Mouse (Mus musculus): ENCODE measurements at regions not wholly inside any gene's neighbourhood (a gene's known extent, or its start where the extent isn't known, plus 50 kb on each side); places are given as distances from the start of the nearest gene placed in this dataset.

DNA sequence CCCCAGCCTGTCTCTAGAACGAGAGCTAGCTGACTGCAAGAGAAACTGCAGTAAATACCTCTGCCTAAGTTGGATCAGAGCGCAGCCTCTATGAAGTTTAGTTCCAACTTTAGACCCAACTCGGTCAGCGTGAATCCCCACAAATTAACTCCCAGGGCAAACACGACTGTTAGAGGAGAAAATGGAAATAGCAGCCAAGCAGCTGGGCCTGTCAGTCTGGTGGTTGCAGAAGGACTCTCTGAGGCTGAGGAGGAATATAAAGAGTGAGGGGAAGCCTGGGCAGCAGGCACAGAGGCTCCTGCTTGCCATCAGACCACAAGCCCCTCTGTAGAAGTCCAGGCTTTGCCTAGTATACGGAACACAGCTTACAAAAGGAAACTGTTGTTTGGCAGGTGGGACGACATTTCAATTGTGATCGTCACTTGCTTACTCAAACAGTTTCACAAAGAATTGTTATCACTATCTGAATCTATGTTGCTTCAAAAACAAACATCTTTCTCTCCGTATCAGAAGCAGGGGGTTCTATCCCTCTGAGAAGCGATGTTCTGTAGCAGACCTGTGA, 135.0 kb downstream of the Lmo4 start:
- no peak for DNase-seq

DNA sequence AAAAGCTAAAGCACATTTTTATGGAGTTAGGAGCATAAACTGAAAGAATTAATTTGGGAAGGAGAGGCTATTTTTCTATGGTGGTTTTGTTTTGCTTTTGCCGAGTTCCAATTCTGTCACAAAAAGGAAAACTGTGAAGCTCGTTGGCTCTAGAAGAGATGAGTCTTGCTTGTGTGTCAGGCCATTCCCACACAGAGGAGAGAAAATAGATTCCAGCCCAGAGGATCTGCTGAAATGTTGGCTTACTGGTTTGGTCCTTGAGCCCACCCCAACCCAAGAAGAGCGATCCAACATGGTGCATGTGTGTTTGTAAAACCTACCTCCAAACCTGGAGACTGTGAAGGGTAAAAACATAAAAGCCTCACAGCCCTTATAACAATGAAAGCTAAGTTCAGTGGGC, 138.0 kb downstream of the Lmo4 start:
- no peak for DNase-seq

DNA sequence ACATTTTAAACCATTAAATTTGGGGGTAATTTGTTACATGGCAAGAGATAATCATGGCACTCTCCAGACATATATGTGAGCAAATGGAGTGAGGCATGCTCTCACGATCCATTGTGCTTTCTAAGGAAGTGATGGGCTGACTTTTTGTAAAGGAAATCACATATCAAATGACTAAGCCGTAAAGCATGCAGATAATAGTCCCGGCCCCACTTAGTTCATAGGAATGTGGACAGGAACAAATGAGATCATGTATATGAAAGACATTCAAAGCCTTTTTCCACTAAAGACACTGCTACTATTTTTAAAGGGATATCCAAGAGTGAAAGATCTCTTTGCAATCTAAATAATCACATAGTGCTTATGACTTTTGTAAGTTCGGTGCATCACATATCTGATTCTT, 146.9 kb downstream of the Lmo4 start:
- DNase-seq, result no peak

DNA sequence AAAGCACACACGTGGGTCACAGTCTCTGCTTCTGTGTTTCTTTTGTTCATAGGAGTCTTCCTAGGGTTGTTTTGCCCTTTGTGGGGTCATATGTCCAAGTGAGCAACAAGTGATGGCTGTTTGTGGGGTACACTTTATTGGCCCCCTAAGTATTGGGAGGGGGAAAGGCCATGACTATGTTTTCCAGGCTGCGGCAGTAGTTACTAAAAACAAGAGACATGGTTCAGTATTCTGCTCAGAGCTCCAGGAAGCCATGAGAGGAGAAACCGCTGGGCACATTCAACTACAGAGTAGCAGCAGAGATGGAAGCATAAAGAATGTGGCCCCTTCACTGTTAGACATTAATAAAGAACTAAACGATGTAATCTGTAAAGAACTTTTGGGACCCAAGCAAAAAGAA, 154.7 kb downstream of the Lmo4 start:
- DNase-seq, result no peak

- DNase-seq, result no peak
Measured at GRCm38 (mm10) chr3:144049270-144049669, 155.8 kb downstream of the Lmo4 start.

GRCm38 (mm10) chr3:144044366-144044765, 160.7 kb downstream of the Lmo4 start:
- DNase-seq, result no peak

DNA sequence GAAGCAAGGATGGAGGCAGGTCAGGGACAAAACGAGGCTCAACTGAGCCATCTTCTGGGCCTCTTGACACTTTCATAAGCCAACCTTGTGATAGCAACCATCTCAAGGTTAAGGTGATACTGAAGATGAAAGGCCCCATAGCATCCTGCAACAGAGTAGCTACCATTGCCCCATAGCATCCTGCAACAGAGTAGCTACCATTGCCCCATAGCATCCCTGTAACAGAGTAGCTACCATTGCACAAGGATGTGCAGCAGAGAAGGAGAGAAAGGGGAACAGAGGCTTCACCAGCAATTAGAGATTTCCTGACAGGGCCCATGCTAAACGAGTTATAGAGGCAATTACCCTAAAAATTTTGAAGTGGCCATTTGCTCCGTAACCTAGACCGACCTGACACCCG, 163.2 kb downstream of the Lmo4 start:
- DNase-seq, result no peak

- DNase-seq, result no peak
Measured at GRCm38 (mm10) chr3:144039498-144039897, 165.5 kb downstream of the Lmo4 start.

DNA sequence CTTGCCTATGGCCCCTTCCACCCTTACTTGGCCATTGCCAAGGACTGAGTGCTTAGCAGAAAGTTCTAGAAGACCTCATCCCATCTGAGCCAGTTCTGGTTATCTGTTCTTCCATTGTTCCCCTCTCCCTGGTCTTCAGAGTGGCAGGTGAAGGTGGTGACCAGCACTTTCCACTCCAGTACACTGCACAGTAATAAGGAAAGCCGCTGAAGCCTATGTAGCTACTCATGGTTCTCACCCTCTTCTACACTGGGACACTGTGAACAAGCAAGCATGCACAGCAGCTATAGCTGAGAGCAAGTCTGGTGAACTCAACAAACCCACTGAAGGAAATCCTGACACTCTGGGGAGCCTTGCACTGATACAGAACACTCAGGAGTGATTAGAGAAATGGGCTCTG, 175.4 kb downstream of the Lmo4 start:
- DNase-seq, result no peak

DNA sequence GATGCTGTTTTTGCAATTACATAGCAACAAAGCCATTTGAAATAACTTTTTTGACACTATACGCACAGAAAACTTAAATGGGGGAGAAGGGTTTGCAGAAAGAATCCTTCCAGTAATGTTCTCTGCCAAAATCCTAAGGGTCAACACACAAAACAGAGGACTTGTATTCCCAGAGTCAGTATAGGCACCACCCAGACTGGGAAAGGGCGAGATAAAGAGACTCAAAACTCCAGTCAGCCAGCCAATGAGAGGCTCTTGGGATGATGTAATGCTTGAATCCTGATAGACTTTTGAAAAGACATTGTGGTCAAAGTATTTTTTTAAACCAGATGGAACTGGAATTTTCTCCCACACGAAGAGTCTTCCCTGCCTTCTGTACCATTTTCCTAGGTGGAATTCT, 175.9 kb downstream of the Lmo4 start:
- DNase-seq, result no peak

DNA sequence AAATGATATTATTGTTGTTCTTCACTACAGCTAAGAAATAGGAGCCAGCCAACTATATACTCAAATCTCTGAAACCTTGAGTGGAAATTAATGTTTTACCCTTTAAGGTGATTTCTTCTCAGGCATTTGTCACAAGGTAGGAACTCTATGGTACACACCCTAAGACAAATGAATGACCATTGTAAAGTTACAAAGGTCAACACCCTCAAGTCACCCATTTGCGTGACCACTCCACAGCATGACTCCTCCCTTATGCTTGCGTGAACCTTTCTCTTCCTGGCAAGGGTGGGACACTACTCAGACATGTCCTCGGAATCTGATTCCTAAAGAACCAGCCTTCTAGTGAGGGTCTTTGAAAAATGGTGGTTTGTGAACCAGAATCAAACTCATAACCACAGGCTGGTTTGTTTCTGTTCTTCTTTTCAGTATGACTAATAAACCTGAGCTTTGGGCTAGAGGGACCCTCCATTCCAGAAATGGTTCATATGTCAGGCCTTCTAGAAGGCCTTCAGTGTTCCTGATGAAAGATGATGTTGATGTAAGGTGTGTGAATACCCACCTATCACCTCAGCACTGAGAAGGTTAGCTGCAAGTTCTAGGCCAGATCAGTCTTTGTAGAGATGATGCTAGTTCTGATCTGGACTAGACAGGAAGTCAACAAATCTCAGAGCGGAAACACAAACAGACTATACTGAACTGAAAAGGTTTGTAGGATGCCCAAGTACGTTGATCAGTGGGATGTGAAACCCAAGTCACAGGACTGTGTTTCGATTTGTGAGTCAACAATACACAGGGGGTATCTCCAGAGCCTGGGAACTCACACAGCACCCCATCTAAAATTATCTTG, 177.7 kb downstream of the Lmo4 start:
- DNase-seq, result no peak

- no peak for DNase-seq
Measured at GRCm38 (mm10) chr3:144025451-144026125, 179.4 kb downstream of the Lmo4 start.

GRCm38 (mm10) chr3:144024216-144024615, 180.8 kb downstream of the Lmo4 start:
- no peak for DNase-seq

- DNase-seq, result no peak
Measured at GRCm38 (mm10) chr3:144023058-144023457, 182.0 kb downstream of the Lmo4 start.

GRCm38 (mm10) chr3:144021969-144022368, 183.1 kb downstream of the Lmo4 start:
- DNase-seq, result no peak

DNA sequence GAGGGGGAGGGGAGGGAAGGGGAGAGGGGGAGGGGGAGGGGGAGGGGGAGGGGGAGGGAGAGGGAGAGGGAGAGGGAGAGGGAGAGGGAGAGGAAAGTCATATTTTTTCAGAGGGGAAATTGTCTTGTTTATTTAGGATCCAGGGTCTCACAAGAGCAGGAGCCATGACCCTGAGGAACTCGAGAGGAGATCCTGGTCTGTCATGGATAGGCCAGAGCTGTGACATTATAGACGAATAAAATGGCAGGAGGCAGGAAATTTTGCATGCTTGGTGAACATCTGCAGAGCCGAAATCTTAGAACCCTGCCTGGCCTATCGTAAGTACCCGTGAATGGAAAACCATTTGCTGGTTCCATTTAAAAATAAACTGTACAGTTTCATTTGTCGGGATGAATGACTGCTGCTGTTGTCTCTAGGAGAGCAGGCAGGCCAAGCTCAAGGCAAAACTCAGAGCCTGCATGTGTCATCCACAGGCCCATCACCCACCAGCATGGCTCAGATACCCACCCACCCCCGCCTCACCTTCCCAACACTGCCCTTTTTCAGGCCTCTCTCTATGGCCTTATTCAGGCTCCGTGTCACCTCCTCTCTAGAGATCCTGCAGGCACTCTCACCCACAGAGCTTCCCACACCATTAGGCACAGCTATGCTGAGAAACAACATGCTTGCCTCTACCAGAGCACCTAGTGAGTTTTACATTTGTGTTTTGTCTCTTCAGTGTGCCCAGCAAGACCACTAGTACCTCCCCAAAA, 184.7 kb downstream of the Lmo4 start:
- no peak for DNase-seq

DNA sequence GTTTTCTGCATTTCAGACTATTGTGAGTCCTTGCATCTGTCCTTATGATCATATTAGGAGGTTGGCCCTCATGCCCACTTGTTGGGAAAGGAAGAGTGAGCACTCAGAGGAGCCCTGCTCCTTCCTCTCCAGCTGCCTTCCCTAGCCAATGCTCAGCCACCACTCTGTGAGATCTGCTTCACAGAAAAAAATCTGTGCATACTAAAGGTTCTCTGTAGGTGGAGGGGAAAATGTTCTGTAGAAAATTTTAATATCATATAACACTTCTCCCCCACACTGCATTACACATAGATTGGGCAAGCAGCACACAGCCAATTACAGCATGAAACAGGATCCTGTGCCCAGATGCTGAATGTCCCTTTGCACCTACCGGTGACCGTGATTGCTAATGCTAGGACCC, 185.7 kb downstream of the Lmo4 start:
- no peak for DNase-seq

- no peak for DNase-seq
Measured at GRCm38 (mm10) chr3:144018559-144018958, 186.5 kb downstream of the Lmo4 start.

- no peak for DNase-seq
Measured at GRCm38 (mm10) chr3:144015236-144015635, 189.8 kb downstream of the Lmo4 start.

DNA sequence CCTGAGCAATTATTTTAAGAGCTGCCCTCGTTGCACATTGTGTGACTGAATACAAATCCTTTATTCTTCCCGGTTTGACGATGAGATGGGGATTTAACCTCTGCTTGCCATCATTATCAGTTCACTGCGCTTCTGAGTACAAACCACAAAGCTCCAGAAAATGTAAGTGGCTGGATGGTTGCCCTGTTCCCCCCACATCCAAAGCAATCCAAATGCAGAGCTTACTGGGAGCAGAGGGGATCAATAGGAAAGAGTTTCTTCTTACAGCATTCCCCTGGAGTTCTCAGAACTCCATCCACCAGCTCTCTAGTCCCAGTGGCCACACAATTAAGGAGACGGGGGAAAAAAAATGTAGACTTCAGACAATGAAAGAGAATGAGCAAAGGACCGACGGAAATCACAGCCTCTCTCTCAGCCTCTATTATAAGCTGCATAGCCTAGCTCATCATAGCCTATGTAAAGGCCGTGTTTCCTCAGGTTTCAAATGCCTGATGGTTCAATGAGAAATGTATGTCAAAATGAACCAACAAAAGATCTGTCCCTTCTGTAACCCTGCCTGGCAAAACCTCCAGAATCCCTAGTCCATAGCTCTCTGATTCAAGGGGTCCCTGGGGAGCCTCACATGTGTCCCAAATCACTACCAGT, 191.4 kb downstream of the Lmo4 start:
- no peak for DNase-seq

DNA sequence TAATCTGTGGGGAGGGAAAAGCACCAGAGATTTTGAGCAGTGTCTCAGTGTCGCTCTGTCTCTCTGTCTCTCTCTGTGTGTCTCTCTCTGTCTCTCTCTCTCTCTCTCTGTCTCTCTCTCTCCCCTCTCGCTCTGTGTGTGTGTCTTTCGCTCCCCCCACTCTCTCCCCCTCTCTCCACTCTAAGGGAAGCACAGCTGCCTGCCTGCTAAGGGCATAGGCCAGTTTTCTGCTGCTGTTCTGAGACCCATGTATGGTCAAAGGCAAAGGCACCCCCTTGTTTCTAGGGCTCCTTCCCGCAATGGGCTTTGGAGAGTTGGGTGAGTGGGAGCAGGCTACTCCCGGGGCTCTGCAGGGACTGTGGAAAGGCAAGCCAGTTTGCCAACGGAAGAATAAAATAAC, 192.2 kb downstream of the Lmo4 start:
- no peak for DNase-seq

GRCm38 (mm10) chr3:144012173-144012572, 192.8 kb downstream of the Lmo4 start:
- no peak for DNase-seq
